In the genomic region with DNA sequence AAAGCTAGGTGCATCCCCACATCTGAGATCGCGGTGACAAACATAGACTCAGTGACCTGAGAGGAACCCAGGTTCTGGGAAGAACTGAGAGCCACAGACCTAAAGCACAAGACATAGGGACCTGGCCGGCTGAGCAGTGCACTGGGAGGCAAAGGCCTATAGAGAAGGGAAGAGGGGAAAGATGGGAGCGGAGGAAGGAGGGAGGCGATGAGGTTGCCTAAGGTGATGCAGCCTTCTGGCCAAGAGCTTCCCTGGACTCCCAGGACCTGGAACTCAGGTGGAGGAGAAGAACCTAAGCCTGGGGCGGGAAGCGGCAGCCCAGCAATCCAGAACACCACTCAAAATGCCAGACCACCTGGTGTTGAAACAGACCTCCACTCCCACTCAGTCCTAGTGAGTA, we compare ENCODE assay signal across 18 mouse cellular contexts. TPM values are rescaled to one million over a fixed set of nuclear protein-coding genes. Genes with fewer than 3 reads are reported as not detected.
DNase-seq lines count a peak whose midpoint lies in the region; ATAC-seq and TF ChIP-seq lines count a peak whose summit lies in the region.
"Had no signal": no experiment of that assay in that cellular context is flagged by ENCODE, and none has a peak within 500 bp of the region (broad histone marks: within the 10 kb centered on the region; RNA-seq: fewer than 3 reads in every experiment).

No protein-coding gene starts in this region.

- H3K9ac ChIP-seq in hindbrain, embryonic 11.5 days (ENCODE audit: low read depth, low read length) = peak overlapping the region; percentile 42
- peak overlapping the region; percentile 51 for H3K9ac ChIP-seq in midbrain, embryonic 12.5 days (replicated peaks)
- H3K9ac ChIP-seq: embryonic facial prominence, embryonic 15.5 days; heart, embryonic 13.5 days; liver, embryonic 12.5 days; stomach, embryonic 15.5 days had no signal

- no peak overlapping the region for H3K4me3 ChIP-seq in left cerebral cortex, adult 2 months
- no peak overlapping the region for H3K4me3 ChIP-seq in hindbrain, embryonic 11.5 days (ENCODE audit: low read depth, low read length)
- H3K4me3 ChIP-seq in midbrain, embryonic 12.5 days = no peak overlapping the region
- H3K4me3 ChIP-seq: embryonic facial prominence, embryonic 15.5 days; heart, embryonic 13.5 days; liver, embryonic 12.5 days; stomach, embryonic 15.5 days had no signal

- intact Hi-C loops in left cerebral cortex, adult 2 months (cut with DNase I) = loop anchor here (10.0 kb wide), 2 partner anchors 560 to 590 kb away; no protein-coding TSS in a partner anchor

- H3K27ac ChIP-seq in left cerebral cortex, adult 2 months = peak overlapping the region; percentile 71
- H3K27ac ChIP-seq in hindbrain, embryonic 11.5 days (ENCODE audit: low read depth, low read length) = peak overlapping the region; percentile 75
- H3K27ac ChIP-seq in midbrain, embryonic 12.5 days (replicated peaks) = peak overlapping the region; percentile 94
- H3K27ac ChIP-seq: embryonic facial prominence, embryonic 15.5 days; heart, embryonic 13.5 days; liver, embryonic 12.5 days; stomach, embryonic 15.5 days had no signal

- no peak for DNase-seq in left cerebral cortex, adult 2 months (ENCODE audit: extremely low spot score in 1 of 2, low spot score in 2 of 2)
- no peak for DNase-seq in left cerebral cortex, adult 18-20 months (ENCODE audit: low spot score in 2 of 2)
- peak; percentile 63 for DNase-seq in hindbrain, embryonic 11.5 days (ENCODE audit: low spot score)
- no peak for DNase-seq in lung, adult 18-20 months
- DNase-seq in embryo, embryonic 9.5 days (ENCODE audit: extremely low spot score) = no peak
- no peak for DNase-seq in thymus, postnatal 10 days (ENCODE audit: low spot score in 2 of 2)
- DNase-seq: adrenal gland, postnatal 14 days; cerebellum, adult 11 months; kidney, postnatal 10 days; lung, postnatal 4 days; right cerebral cortex, postnatal 25 days; thymus, postnatal 4 days had no signal

- peaks cover 19% of the 10 kb centered on the region for H3K4me1 ChIP-seq in hindbrain, embryonic 11.5 days (replicated peaks; ENCODE audit: control insufficient read depth, insufficient read depth, low read length)
- H3K4me1 ChIP-seq in midbrain, embryonic 12.5 days = peaks cover 60% of the 10 kb centered on the region
- H3K4me1 ChIP-seq: liver, embryonic 12.5 days had no signal

- TF ChIP-seq CTCF in left cerebral cortex, adult 2 months (IDR thresholded peaks at IDR 0.05) = no peak

- no peaks in the 10 kb centered on the region for H3K9me3 ChIP-seq in hindbrain, embryonic 11.5 days (ENCODE audit: control insufficient read depth, low read length)
- H3K9me3 ChIP-seq in midbrain, embryonic 12.5 days = no peaks in the 10 kb centered on the region
- H3K9me3 ChIP-seq: embryonic facial prominence, embryonic 15.5 days; heart, embryonic 13.5 days; liver, embryonic 12.5 days; stomach, embryonic 15.5 days had no signal

- no peaks in the 10 kb centered on the region for H3K36me3 ChIP-seq in hindbrain, embryonic 11.5 days (ENCODE audit: control insufficient read depth, insufficient read depth, low read length)
- H3K36me3 ChIP-seq in midbrain, embryonic 12.5 days = no peaks in the 10 kb centered on the region
- H3K36me3 ChIP-seq: embryonic facial prominence, embryonic 15.5 days; heart, embryonic 13.5 days; liver, embryonic 12.5 days; stomach, embryonic 15.5 days had no signal

- peak overlapping the region; percentile 8 for H3K4me2 ChIP-seq in hindbrain, embryonic 11.5 days (replicated peaks; ENCODE audit: low read depth, low read length)
- peak overlapping the region; percentile 37 for H3K4me2 ChIP-seq in midbrain, embryonic 12.5 days (replicated peaks)
- H3K4me2 ChIP-seq: embryonic facial prominence, embryonic 15.5 days; heart, embryonic 13.5 days; liver, embryonic 12.5 days; stomach, embryonic 15.5 days had no signal

- peaks cover 57% of the 10 kb centered on the region for H3K27me3 ChIP-seq in hindbrain, embryonic 11.5 days (ENCODE audit: control insufficient read depth, insufficient read depth, low read length)
- peaks cover 89% of the 10 kb centered on the region for H3K27me3 ChIP-seq in midbrain, embryonic 12.5 days

- WGBS in hindbrain, embryonic 11.5 days = 7% methylated on average over 7 of the region's 7 CpGs
- WGBS in midbrain, embryonic 12.5 days = 10% methylated on average over 7 of the region's 7 CpGs

- ATAC-seq in hindbrain, embryonic 11.5 days (ENCODE audit: low FRiP score) = no peak
- ATAC-seq in midbrain, embryonic 12.5 days (ENCODE audit: low FRiP score, low read depth) = peak; percentile 8; the same call in 1 of the 2 replicates
- ATAC-seq in inflammation-experienced regulatory T-cells, adult 6 months = no peak
- ATAC-seq: liver, embryonic 12.5 days had no signal

RNA-seq across cellular contexts. Expression of a gene that starts 22.4 kb away (rescaled TPM):
- total RNA-seq in left cerebral cortex, adult 2 months (2021) = 10 to 100 TPM; 79.8 to 85.7 TPM
- total RNA-seq in left cerebral cortex, adult 18-20 months (2021) = 10 to 100 TPM; 75.1 to 75.6 TPM
- polyA plus RNA-seq in hindbrain, embryonic 11.5 days (2014; fragmentation: Nextera tagmentation; extraction: Ambion mirVana) = 26.2 and 30.1 TPM in 2 replicates
- polyA plus RNA-seq in midbrain, embryonic 12.5 days (2016; fragmentation: Nextera tagmentation; extraction: Ambion mirVana) = 41.4 and 42.4 TPM in 2 replicates
- polyA plus RNA-seq in inflammation-experienced regulatory T-cells, adult 6 months (2017; shearing (Covaris generic)) = 10 to 100 TPM; 22.0 to 43.9 (median 37.8) TPM
